Mouse (Mus musculus) midbrain, embryonic 14.5 days (tissue): Measurements from ENCODE around the gene Rab5c. TPM values are rescaled to one million over a fixed set of nuclear protein-coding genes. Genes with fewer than 3 reads are reported as not detected.

Experiments used
- ATAC-seq: fragments of 200-750 bp; cut with Nextera tagmentation; 2 replicates; pipeline ENCODE4 v1.8.0; 2017; ENCODE audit warnings: moderate number of reproducible peaks, moderate library complexity; ENCODE audit not compliant: low FRiP score, low TSS enrichment
- DNase-seq: peaks from one replicate; pipeline ENCODE4 v3.0.0-alpha.2; 2015
- H3K27ac ChIP-seq: fragments of 300-500 bp; sonication (generic); replicated peaks from 2 replicates; pipeline ENCODE4 v1.5.1; 2014; ENCODE audit warnings: mild to moderate bottlenecking, low read depth, low read length, moderate library complexity
- H3K27me3 ChIP-seq: fragments of 300-500 bp; sonication (generic); 2 replicates; pipeline ENCODE4 v1.6.1; 2014; ENCODE audit warnings: low read length, control low read depth, mixed read lengths; ENCODE audit not compliant: control insufficient read depth, insufficient read depth
- H3K36me3 ChIP-seq: fragments of 300-500 bp; sonication (generic); 2 replicates; pipeline ENCODE4 v1.6.1; 2014; ENCODE audit warnings: low read length, control low read depth; ENCODE audit not compliant: control insufficient read depth, insufficient read depth
- H3K4me1 ChIP-seq: fragments of 300-500 bp; sonication (generic); 2 replicates; pipeline ENCODE4 v1.6.1; 2014; ENCODE audit warnings: mild to moderate bottlenecking, antibody characterized with exemption, low read length, control low read depth; ENCODE audit not compliant: control insufficient read depth, insufficient read depth
- H3K4me2 ChIP-seq: fragments of 300-500 bp; sonication (generic); 2 replicates; pipeline ENCODE4 v1.6.1; 2014; ENCODE audit warnings: mild to moderate bottlenecking, low read length, moderate library complexity
- H3K4me3 ChIP-seq: fragments of 300-500 bp; sonication (generic); replicated peaks from 2 replicates; pipeline ENCODE4 v1.5.1; 2014; ENCODE audit warnings: low read depth, low read length
- H3K9ac ChIP-seq: fragments of 300-500 bp; sonication (generic); replicated peaks from 2 replicates; pipeline ENCODE4 v1.6.1; 2014; ENCODE audit warnings: mild to moderate bottlenecking, low read length, moderate library complexity
- H3K9me3 ChIP-seq: fragments of 300-500 bp; sonication (generic); 2 replicates; pipeline ENCODE4 v1.6.1; 2016; ENCODE audit warnings: low read length, control low read depth, mixed read lengths; ENCODE audit not compliant: control insufficient read depth
- WGBS: fragments of 180-500 bp; shearing (Covaris S2); extraction: QIAGEN DNeasy Blood & Tissue Kit; methylation state at CpG from one replicate; pipeline ENCODE4 v1.1.7; 2014; 5-methylcytosine and 5-hydroxymethylcytosine counted together
- polyA plus RNA-seq: library from polyadenylated mRNA; unstranded; fragments of >200 nt; fragmentation: Nextera tagmentation; extraction: Ambion mirVana; gene quantifications from 2 replicates; pipeline ENCODE4 v1.2.1, GENCODE M21; 2014

Rab5c gene
- polyA plus RNA-seq, 1 experiment from 2014 or later: 86.8 TPM

DNA sequence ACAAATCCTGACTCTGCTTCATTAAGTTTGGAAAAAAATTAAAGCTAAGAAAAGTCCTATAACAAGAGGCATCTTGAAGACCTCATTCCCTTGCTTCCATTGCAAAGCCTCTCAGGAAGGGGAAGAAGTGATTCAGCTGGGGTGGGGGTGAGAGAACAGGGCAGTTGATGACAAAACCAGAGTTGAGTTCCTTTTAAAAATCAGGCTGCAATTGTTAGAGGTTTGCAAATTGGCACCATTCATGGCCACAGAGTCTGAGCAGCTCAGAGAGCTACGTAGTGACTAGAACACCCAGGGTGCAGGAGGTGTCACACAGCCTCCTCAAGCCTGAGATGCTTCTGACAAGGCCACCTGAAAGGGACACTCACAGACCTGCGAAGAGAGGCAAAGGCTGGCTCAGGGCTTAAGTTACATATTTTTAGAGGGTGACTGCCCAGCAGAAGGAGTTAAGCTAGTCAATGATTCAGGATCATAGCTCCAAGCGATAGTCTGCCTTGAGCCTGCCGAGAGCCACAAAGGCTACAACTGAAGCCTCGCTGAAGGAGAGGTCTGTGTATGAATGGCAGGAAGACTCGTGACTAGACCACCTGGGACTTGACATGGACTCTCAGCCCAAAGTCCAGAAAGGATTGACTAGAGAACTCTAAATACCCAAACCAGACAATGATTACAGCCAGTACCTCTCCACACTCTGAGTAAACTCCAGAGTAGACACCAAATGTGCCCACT, 7.4 kb downstream of the Rab5c start:
- ATAC-seq: no peak
- H3K4me1 ChIP-seq: no peaks in the 10 kb centered on the region
- H3K36me3 ChIP-seq: peaks cover 24% of the 10 kb centered on the region
- WGBS: 90% methylated on average over 6 of the region's 6 CpGs
- H3K9me3 ChIP-seq: no peaks in the 10 kb centered on the region
- no peak overlapping the region for H3K27ac ChIP-seq
- H3K27me3 ChIP-seq: no peaks in the 10 kb centered on the region
- H3K9ac ChIP-seq: no peak overlapping the region
- no peak overlapping the region for H3K4me3 ChIP-seq
- DNase-seq: no peak
- no peak overlapping the region for H3K4me2 ChIP-seq

DNA sequence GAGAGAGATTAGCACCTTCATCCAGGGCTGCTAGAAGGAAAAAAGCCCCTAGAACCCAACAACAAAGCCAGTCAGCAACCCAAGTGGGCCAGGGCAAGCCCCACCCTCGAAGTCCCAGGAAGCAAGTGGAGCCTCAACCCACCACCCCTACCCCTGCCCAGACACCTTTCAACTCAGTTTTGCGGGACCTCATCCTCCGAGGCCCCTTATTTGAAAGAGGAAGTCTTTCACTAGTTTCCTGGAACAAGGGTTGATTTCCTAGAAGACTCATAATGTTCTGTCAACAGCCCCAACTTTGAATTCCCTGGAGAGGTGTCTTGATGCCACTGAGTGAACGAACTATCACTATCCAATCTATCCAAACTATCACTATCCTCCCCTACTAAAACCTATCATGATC, 8.0 kb downstream of the Rab5c start:
- H3K4me2 ChIP-seq: no peak overlapping the region
- H3K4me1 ChIP-seq: no peaks in the 10 kb centered on the region
- no peak overlapping the region for H3K4me3 ChIP-seq
- no peak overlapping the region for H3K27ac ChIP-seq
- H3K27me3 ChIP-seq: no peaks in the 10 kb centered on the region
- 94% methylated on average over 4 of the region's 4 CpGs for WGBS
- ATAC-seq (no peak), DNase-seq (no peak)
- no peaks in the 10 kb centered on the region for H3K9me3 ChIP-seq
- H3K9ac ChIP-seq: no peak overlapping the region
- H3K36me3 ChIP-seq: peaks cover 24% of the 10 kb centered on the region

DNA sequence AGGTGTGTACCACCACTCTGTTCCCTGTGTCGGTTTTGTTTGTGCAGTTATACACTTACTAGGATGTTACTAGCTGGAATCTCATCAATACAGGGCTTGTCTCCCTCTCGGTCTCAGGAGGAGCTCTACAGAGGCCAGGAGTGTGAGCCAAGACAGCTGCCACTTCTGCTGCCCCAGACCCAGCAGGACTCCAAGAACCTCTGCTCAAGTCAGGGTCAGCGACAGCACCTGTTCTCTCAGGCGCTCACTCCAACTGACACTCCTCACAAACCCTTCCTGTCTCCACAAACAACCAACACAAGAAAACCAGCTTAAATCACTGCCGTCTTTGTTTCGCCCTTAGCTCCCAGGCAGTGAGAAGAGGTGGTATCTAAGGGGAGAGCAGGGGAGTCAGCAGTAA, 9.4 kb downstream of the Rab5c start:
- WGBS: 91% methylated on average over 6 of the region's 6 CpGs
- Histone ChIP-seq H3K27ac (no peak overlapping the region), H3K4me3 (no peak overlapping the region), H3K9ac (no peak overlapping the region), H3K4me2 (no peak overlapping the region), H3K4me1 (no peaks in the 10 kb centered on the region), H3K9me3 (no peaks in the 10 kb centered on the region), H3K36me3 (peaks cover 24% of the 10 kb centered on the region), H3K27me3 (no peaks in the 10 kb centered on the region)
- DNase-seq (no peak), ATAC-seq (no peak)

DNA sequence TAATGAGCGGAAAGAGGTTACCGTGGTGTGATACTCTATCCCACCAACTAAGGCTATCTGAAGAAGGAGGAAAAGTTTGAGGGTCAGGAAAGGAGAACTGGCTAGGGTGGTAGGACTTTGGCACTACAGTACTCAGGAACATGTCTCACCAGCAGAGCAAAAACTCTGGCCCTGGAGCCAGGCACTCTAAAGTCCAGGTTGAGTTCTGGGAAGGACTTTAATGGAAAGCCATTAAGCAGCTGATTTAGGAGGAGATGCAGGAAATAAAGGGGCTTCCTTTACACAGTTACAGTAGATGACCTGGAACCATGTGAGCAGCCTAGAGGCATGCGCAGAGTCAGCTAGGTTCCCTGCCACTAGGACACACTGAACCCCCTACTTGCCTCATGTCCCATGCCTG, 10.8 kb downstream of the Rab5c start:
- ATAC-seq: no peak
- H3K9ac ChIP-seq: no peak overlapping the region
- H3K27me3 ChIP-seq: no peaks in the 10 kb centered on the region
- H3K9me3 ChIP-seq: no peaks in the 10 kb centered on the region
- WGBS: 98% methylated on average over 3 of the region's 3 CpGs
- peaks cover 15% of the 10 kb centered on the region for H3K36me3 ChIP-seq
- no peaks in the 10 kb centered on the region for H3K4me1 ChIP-seq
- no peak overlapping the region for H3K4me3 ChIP-seq
- no peak overlapping the region for H3K27ac ChIP-seq
- H3K4me2 ChIP-seq: no peak overlapping the region
- DNase-seq: no peak

DNA sequence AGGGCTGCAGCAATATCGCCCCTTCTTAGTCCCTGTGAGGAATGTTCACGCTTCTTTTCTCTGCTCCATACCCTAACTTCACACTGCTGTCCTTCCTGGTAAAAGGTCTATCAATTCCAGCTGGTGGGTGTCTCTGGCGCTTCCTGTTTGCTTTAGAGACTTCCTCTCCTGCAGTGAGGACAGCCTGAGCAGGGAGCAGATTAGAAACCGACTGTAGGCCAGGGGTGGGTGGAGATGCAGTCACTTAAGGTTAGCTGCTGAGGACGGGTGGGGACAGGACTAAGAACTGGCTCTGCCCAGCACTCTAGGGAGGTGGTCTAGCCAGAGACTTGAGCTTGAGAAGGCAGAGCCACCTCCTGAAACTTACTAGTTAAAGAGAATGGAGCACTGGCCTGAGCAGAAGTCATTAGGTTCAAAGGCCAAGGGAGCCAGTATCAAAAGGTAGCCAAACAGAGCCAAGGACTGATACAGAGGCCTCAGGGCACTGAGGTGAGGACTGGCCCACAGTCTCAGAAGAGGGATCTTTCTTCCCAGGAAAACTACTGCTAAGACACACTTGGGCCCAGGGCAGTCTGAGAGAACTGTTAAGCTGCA, 13.0 kb downstream of the Rab5c start:
- Histone ChIP-seq H3K4me2 (no peak overlapping the region), H3K4me1 (no peaks in the 10 kb centered on the region), H3K36me3 (peaks cover 14% of the 10 kb centered on the region), H3K9me3 (no peaks in the 10 kb centered on the region), H3K9ac (no peak overlapping the region), H3K27me3 (no peaks in the 10 kb centered on the region), H3K27ac (no peak overlapping the region), H3K4me3 (no peak overlapping the region)
- no peak for ATAC-seq
- no peak for DNase-seq
- WGBS: 65% methylated on average over 5 of the region's 5 CpGs

DNA sequence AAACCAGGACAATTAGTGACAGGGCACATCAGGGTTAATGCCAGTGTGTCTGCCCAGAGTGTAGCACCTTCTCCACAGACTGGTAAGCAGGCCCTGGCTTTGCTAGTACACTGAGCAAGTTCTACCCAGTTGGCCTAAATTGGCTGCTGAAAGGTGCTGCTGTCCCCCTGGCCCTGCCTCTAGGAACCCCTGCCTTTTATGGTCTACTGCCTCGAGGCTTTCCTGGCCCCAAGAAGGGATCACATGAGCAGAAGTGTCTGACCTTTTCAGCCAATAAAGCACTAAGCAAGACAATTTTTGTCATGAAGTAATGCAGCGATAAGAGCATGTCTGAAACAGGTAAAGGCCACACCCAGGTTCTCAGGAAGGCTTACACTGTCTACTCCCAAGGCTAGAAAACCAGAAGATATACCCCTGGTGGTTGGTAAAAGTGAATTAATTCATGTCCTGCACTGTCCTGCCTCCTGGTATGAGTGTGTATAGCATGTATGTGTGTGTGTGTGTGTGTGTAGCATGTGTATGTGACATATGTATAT, 15.5 kb downstream of the Rab5c start:
- ATAC-seq (no peak), DNase-seq (no peak)
- no peak overlapping the region for H3K4me2 ChIP-seq
- no peaks in the 10 kb centered on the region for H3K9me3 ChIP-seq
- H3K36me3 ChIP-seq: peaks cover 18% of the 10 kb centered on the region
- no peaks in the 10 kb centered on the region for H3K4me1 ChIP-seq
- no peaks in the 10 kb centered on the region for H3K27me3 ChIP-seq
- no peak overlapping the region for H3K9ac ChIP-seq
- no peak overlapping the region for H3K27ac ChIP-seq
- 62% methylated on average over 2 of the region's 2 CpGs for WGBS
- no peak overlapping the region for H3K4me3 ChIP-seq

DNA sequence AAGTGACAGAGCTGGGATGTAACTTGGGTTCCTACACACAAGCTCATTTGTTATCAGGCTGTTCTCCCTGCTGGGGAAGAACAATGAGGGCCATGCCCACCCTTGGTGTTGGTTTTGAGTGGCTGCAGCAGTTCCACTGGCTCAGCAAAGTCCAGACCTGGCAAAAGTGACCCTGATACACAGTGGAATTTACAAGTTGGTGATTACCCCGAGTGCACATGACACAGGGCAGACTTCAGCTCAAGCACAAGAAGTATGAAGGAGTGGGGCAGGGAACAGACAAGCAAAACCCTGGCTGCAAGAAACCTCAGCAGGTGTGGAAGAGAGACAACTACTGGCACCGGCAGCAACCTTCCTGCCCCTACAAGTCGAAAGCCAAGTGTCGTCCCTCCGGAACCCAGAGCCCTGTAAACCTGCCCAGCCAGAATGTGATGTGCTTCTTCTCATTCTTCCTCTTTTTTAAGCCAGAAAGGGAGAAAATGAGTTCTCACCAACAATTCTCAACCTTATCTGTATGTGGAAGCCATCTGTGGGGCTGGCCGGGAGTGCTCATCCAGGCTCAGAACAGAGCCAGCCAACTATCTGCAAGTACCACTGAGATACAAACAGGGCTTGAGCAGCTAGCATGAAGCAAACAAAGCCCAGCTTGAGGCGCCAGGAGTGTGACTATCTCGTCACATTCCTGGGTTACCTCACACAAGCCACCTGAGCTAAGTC, 16.1 kb downstream of the Rab5c start:
- Histone ChIP-seq H3K9ac (no peak overlapping the region), H3K27ac (no peak overlapping the region), H3K27me3 (no peaks in the 10 kb centered on the region), H3K36me3 (peaks cover 24% of the 10 kb centered on the region), H3K9me3 (no peaks in the 10 kb centered on the region), H3K4me1 (no peaks in the 10 kb centered on the region), H3K4me2 (no peak overlapping the region), H3K4me3 (no peak overlapping the region)
- no peak for DNase-seq
- no peak for ATAC-seq
- 71% methylated on average over 8 of the region's 8 CpGs for WGBS

DNA sequence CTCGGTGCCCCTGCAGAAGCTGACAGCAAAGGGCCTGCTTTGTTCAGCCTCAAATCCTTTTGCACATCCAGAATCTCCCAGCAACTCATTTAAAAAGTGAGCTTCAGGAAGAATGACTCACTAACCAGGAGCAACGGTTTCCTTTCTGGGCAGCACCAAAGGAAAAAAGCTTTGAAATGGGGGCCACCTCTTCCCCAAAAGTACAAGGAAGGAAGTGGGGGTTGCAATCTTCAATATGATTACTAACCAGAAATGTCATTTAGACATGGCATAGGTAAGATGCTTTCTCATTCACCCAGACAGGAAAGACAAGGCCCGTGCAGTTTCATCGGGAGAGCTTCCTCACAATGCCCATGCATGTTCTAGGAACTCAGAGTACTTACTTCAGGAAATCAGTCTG, 16.8 kb downstream of the Rab5c start:
- DNase-seq (no peak), ATAC-seq (no peak)
- Histone ChIP-seq H3K4me1 (no peaks in the 10 kb centered on the region), H3K9me3 (no peaks in the 10 kb centered on the region), H3K27me3 (no peaks in the 10 kb centered on the region), H3K27ac (no peak overlapping the region), H3K36me3 (peaks cover 31% of the 10 kb centered on the region), H3K4me3 (no peak overlapping the region), H3K9ac (no peak overlapping the region), H3K4me2 (no peak overlapping the region)
- WGBS: 53% methylated on average over 4 of the region's 4 CpGs
